Mouse (Mus musculus) embryonic stem cell, embryonic (primary cell): Measurements from ENCODE around the gene Trmt1.

ENCODE experiments used
- CTCF ChIA-PET, 4 experiments: fragments of 300-600 bp in 2 of 4; fragments of 350-600 bp in 2 of 4; sonication (Branson Sonifier 250); formaldehyde crosslinking; loops; one replicate each; lab custom pipeline; 2022; ENCODE audit warnings: inconsistent platforms in 2 of 4; lab: Charles Lee
- POLR2A ChIA-PET, 4 experiments: fragments of 300-600 bp in 2 of 4; fragments of 350-600 bp in 2 of 4; sonication (Branson Sonifier 250); formaldehyde crosslinking; loops; one replicate each; lab custom pipeline; 2022; ENCODE audit warnings: antibody characterized with exemption in 4 of 4, inconsistent platforms in 1 of 4; lab: Charles Lee

Trmt1 gene

GRCm38 (mm10) chr8:84664566-84665384 lies 21.3 kb upstream of the Trmt1 start:
- CTCF ChIA-PET: interaction anchor here (0.5 to 1.8 kb wide), 20 partner anchors 10 to 549 kb away, joined by 3 to 13 read pairs (median 3); partner anchors contain the start of genes Nacc1 (in 1 of the 4) and Trmt1 (in 1 of the 4)
- POLR2A ChIA-PET: interaction anchor here (0.6 to 16.5 kb wide), 79 partner anchors 7 to 560 kb away, joined by 3 to 427 read pairs (median 4); partner anchors contain the start of genes Nacc1 (in 3 of the 4), Trmt1 (in 3 of the 4), Calr (in 2 of the 4) and Rad23a (in 2 of the 4)

- POLR2A ChIA-PET: interaction anchor here (0.7 to 16.5 kb wide), 75 partner anchors 8 to 271 kb away, joined by 3 to 427 read pairs (median 4); partner anchors contain the start of genes Nacc1 (in 3 of the 4), Trmt1 (in 3 of the 4), Calr (in 2 of the 4) and Dnase2a (in 1 of the 4)
- CTCF ChIA-PET: interaction anchor here (0.6 to 1.8 kb wide), 18 partner anchors 10 to 159 kb away, joined by 3 to 13 read pairs (median 3); partner anchors contain the start of genes Nacc1 (in 1 of the 4) and Trmt1 (in 1 of the 4)
Observed at GRCm38 (mm10) chr8:84665385-84665893, 20.7 kb upstream of the Trmt1 start.

- ChIA-PET POLR2A (interaction anchor here in 3 of 4 experiments (0.5 to 31.2 kb wide), 14 partner anchors 10 to 180 kb away, joined by 3 to 557 read pairs (median 4); partner anchors contain the start of genes Ier2 (in 2 of the 3), Nacc1 (in 2 of the 3), Trmt1 (in 2 of the 3) and Lyl1 (in 1 of the 3)), CTCF (interaction anchor here in 3 of 4 experiments (0.6 to 1.1 kb wide), 3 partner anchors 19 to 239 kb away, joined by 3 to 8 read pairs (median 5); partner anchors contain the start of gene Nacc1 (in 1 of the 3))
Observed at GRCm38 (mm10) chr8:84668081-84668480, 18.0 kb upstream of the Trmt1 start.

GRCm38 (mm10) chr8:84668731-84669485 lies 17.2 kb upstream of the Trmt1 start:
- ChIA-PET CTCF (interaction anchor here in 2 of 4 experiments (0.6 to 1.5 kb wide), 6 partner anchors 14 to 459 kb away, joined by 3 to 10 read pairs (median 4); partner anchors contain the start of gene Nacc1 (in 1 of the 2)), POLR2A (interaction anchor here (0.7 to 31.2 kb wide), 22 partner anchors 9 to 179 kb away, joined by 3 to 557 read pairs (median 4); partner anchors contain the start of genes Trmt1 (in 3 of the 4), Ier2 (in 2 of the 4), Nacc1 (in 2 of the 4) and Lyl1 (in 1 of the 4))

- ChIA-PET CTCF (interaction anchor here in 2 of 4 experiments (0.6 to 1.4 kb wide), 2 partner anchors 16 to 539 kb away, joined by 3 read pairs; no protein-coding TSS in a partner anchor), POLR2A (interaction anchor here (0.6 to 31.2 kb wide), 13 partner anchors 8 to 387 kb away, joined by 3 to 557 read pairs (median 6); partner anchors contain the start of genes Ier2 (in 3 of the 4), Nacc1 (in 2 of the 4), Trmt1 (in 2 of the 4) and Lyl1 (in 1 of the 4))
Observed at GRCm38 (mm10) chr8:84670295-84671006, 15.7 kb upstream of the Trmt1 start.

GRCm38 (mm10) chr8:84677305-84677704 lies 8.8 kb upstream of the Trmt1 start:
- CTCF ChIA-PET: interaction anchor here in 3 of 4 experiments (0.6 to 1.5 kb wide), 5 partner anchors 8 to 151 kb away, joined by 3 to 8 read pairs (median 4); partner anchors contain the start of gene Trmt1 (in 1 of the 3)

GRCm38 (mm10) chr8:84681476-84681875 lies 4.6 kb upstream of the Trmt1 start:
- CTCF ChIA-PET: interaction anchor here in 2 of 4 experiments (1.3 to 2.3 kb wide), 2 partner anchors 27 to 28 kb away, joined by 3 to 7 read pairs; no protein-coding TSS in a partner anchor
- POLR2A ChIA-PET: interaction anchor here in 3 of 4 experiments (0.5 to 31.2 kb wide), 20 partner anchors 9 to 165 kb away, joined by 3 to 557 read pairs (median 4); partner anchors contain the start of genes Ier2 (in 2 of the 3), Calr (in 1 of the 3), Dand5 (in 1 of the 3) and Lyl1 (in 1 of the 3)

More at GRCm38 (mm10) chr8:84677305-84677704, 8.8 kb upstream of the Trmt1 start:
- POLR2A ChIA-PET: interaction anchor here (0.6 to 31.2 kb wide), 16 partner anchors 6 to 289 kb away, joined by 3 to 557 read pairs (median 4); partner anchors contain the start of genes Ier2 (in 3 of the 4), Nacc1 (in 2 of the 4) and Trmt1 (in 2 of the 4)

GRCm38 (mm10) chr8:84682257-84682656 lies 3.9 kb upstream of the Trmt1 start:
- POLR2A ChIA-PET: interaction anchor here (0.9 to 31.2 kb wide), 20 partner anchors 8 to 165 kb away, joined by 3 to 557 read pairs (median 4); partner anchors contain the start of genes Ier2 (in 2 of the 4), Calr (in 1 of the 4), Dand5 (in 1 of the 4) and Lyl1 (in 1 of the 4)
- CTCF ChIA-PET: interaction anchor here in 2 of 4 experiments (0.8 to 2.3 kb wide), 3 partner anchors 13 to 133 kb away, joined by 3 to 7 read pairs (median 5); no protein-coding TSS in a partner anchor

GRCm38 (mm10) chr8:84684537-84684936 lies 1.6 kb upstream of the Trmt1 start:
- POLR2A ChIA-PET: interaction anchor here in 3 of 4 experiments (0.5 to 31.2 kb wide), 20 partner anchors 9 to 1982 kb away, joined by 3 to 557 read pairs (median 5); partner anchors contain the start of genes Ier2 (in 3 of the 3), Calr (in 1 of the 3), Lyl1 (in 1 of the 3) and Tnpo2 (in 1 of the 3)

GRCm38 (mm10) chr8:84687003-84687704 lies 1.0 kb downstream of the Trmt1 start:
- ChIA-PET POLR2A (interaction anchor here (0.5 to 31.2 kb wide), 95 partner anchors 8 to 788 kb away, joined by 3 to 557 read pairs (median 5); partner anchors contain the start of genes Ier2 (in 4 of the 4), Calr (in 3 of the 4), Ccdc130 (in 1 of the 4) and Dand5 (in 1 of the 4)), CTCF (interaction anchor here (0.5 to 2.8 kb wide), 40 partner anchors 11 to 719 kb away, joined by 3 to 17 read pairs (median 4); partner anchors contain the start of genes Calr (in 1 of the 4), Gcdh (in 1 of the 4) and Ier2 (in 1 of the 4))

More at GRCm38 (mm10) chr8:84684537-84684936, 1.6 kb upstream of the Trmt1 start:
- CTCF ChIA-PET: interaction anchor here in 3 of 4 experiments (0.7 to 1.2 kb wide), 7 partner anchors 16 to 477 kb away, joined by 3 to 4 read pairs (median 3); no protein-coding TSS in a partner anchor

GRCm38 (mm10) chr8:84687705-84688100 lies 1.6 kb downstream of the Trmt1 start, which contains the start of gene Nacc1:
Nacc1 (minus strand) TSS chr8:84687862.
- ChIA-PET CTCF (interaction anchor here (0.5 to 2.8 kb wide), 33 partner anchors 10 to 485 kb away, joined by 3 to 17 read pairs (median 4); partner anchors contain the start of genes Calr (in 1 of the 4), Gcdh (in 1 of the 4) and Ier2 (in 1 of the 4)), POLR2A (interaction anchor here (0.5 to 31.2 kb wide), 72 partner anchors 8 to 789 kb away, joined by 3 to 557 read pairs (median 5); partner anchors contain the start of genes Ier2 (in 4 of the 4), Calr (in 3 of the 4), Ccdc130 (in 1 of the 4) and Dand5 (in 1 of the 4))

GRCm38 (mm10) chr8:84689091-84689915 lies 3.2 kb downstream of the Trmt1 start:
- ChIA-PET CTCF (interaction anchor here in 2 of 4 experiments (1.0 to 1.6 kb wide), 2 partner anchors 8 to 50 kb away, joined by 3 to 4 read pairs; no protein-coding TSS in a partner anchor), POLR2A (interaction anchor here (1.0 to 31.2 kb wide), 18 partner anchors 7 to 347 kb away, joined by 3 to 557 read pairs (median 6); partner anchors contain the start of genes Calr (in 2 of the 4), Ier2 (in 1 of the 4), Lyl1 (in 1 of the 4) and Tnpo2 (in 1 of the 4))

GRCm38 (mm10) chr8:84693332-84693731 lies 7.2 kb downstream of the Trmt1 start:
- CTCF ChIA-PET: interaction anchor here in 3 of 4 experiments (0.7 to 1.6 kb wide), 5 partner anchors 9 to 411 kb away, joined by 3 to 4 read pairs (median 3); no protein-coding TSS in a partner anchor
- POLR2A ChIA-PET: interaction anchor here in 1 of 4 experiments (0.6 to 31.2 kb wide), 10 partner anchors 9 to 224 kb away, joined by 3 to 557 read pairs (median 6); partner anchors contain the start of gene Ier2
